Mouse (Mus musculus) WW6 (cell line): ENCODE measurements around the gene Dnm3.
A peak's percentile ranks its signal among the peaks of the same experiment; 100 is the strongest.

Experiments used
- DNase-seq: peaks from one replicate; pipeline ENCODE4 v3.0.0-alpha.2; 2013; ENCODE audit warnings: low read depth, low spot score

Gene Dnm3

GRCm38 (mm10) chr1:161998781-161999180 is 479.1 kb downstream of the Dnm3 start:
- DNase-seq = no peak

GRCm38 (mm10) chr1:161992389-161992788 is 485.4 kb downstream of the Dnm3 start:
- no peak for DNase-seq

GRCm38 (mm10) chr1:161991846-161992245 is 486.0 kb downstream of the Dnm3 start:
- no peak for DNase-seq

- no peak for DNase-seq
Measured at GRCm38 (mm10) chr1:161990684-161991578, 486.9 kb downstream of the Dnm3 start.

GRCm38 (mm10) chr1:161983979-161984566 is 493.8 kb downstream of the Dnm3 start:
- no peak for DNase-seq

- no peak for DNase-seq
Measured at GRCm38 (mm10) chr1:161983451-161983850, 494.4 kb downstream of the Dnm3 start.

- no peak for DNase-seq
Measured at GRCm38 (mm10) chr1:161980626-161981298, 497.1 kb downstream of the Dnm3 start.

- DNase-seq = no peak
Measured at GRCm38 (mm10) chr1:161980046-161980445, 497.8 kb downstream of the Dnm3 start.

- no peak for DNase-seq
Measured at GRCm38 (mm10) chr1:161979536-161979935, 498.3 kb downstream of the Dnm3 start, which contains the start of gene 4930558K02Rik. Gene 4930558K02Rik (minus strand): TSS chr1:161979636.

GRCm38 (mm10) chr1:161978173-161978700 is 499.6 kb downstream of the Dnm3 start:
- DNase-seq = no peak

- no peak for DNase-seq
Measured at GRCm38 (mm10) chr1:161977331-161977730, 500.5 kb downstream of the Dnm3 start.

- peak; percentile 65 for DNase-seq
Measured at GRCm38 (mm10) chr1:161976255-161977182, 501.3 kb downstream of the Dnm3 start.

- DNase-seq = no peak
Measured at GRCm38 (mm10) chr1:161972233-161972632, 505.6 kb downstream of the Dnm3 start.

GRCm38 (mm10) chr1:161970874-161971273 is 507.0 kb downstream of the Dnm3 start:
- DNase-seq = no peak

GRCm38 (mm10) chr1:161968589-161969407 is 509.0 kb downstream of the Dnm3 start, which contains the start of gene Pigc:
Gene Pigc (plus strand): TSS chr1:161969186.
- peak; percentile 89 for DNase-seq

- DNase-seq = no peak
Measured at GRCm38 (mm10) chr1:161967936-161968335, 509.9 kb downstream of the Dnm3 start.

GRCm38 (mm10) chr1:161962465-161963377 is 515.1 kb downstream of the Dnm3 start:
- no peak for DNase-seq

- DNase-seq = no peak
Measured at GRCm38 (mm10) chr1:161957964-161958950, 519.6 kb downstream of the Dnm3 start.
